Mouse (Mus musculus) C2C12 (cell line): Measurements from ENCODE around the gene Igsf21. TPM values are rescaled to one million over a fixed set of nuclear protein-coding genes. Genes with fewer than 3 reads are reported as not detected.

Source experiments
- H3K27me3 ChIP-seq: one replicate; pipeline ENCODE4 v1.6.1; 2011; ENCODE audit not compliant: control insufficient read depth, insufficient read depth, insufficient read length
- H3K36me3 ChIP-seq: one replicate; pipeline ENCODE4 v1.6.1; 2011; ENCODE audit not compliant: control insufficient read depth, insufficient read depth
- H3K4me3 ChIP-seq: one replicate; pipeline ENCODE4 v1.5.1; 2011; ENCODE audit warnings: mild to moderate bottlenecking, control low read depth; ENCODE audit not compliant: poor library complexity, insufficient read depth, severe bottlenecking
- H3K79me2 ChIP-seq: one replicate; pipeline ENCODE4 v1.6.1; 2011; ENCODE audit not compliant: control insufficient read depth, insufficient read depth
- H3K79me3 ChIP-seq: one replicate; pipeline ENCODE4 v1.6.1; 2011; ENCODE audit warnings: low read depth, control low read depth
- H3ac ChIP-seq: one replicate; pipeline ENCODE3; 2011; ENCODE audit warnings: low read depth; ENCODE audit not compliant: control insufficient read depth, insufficient read length
- CEBPB ChIP-seq: IDR thresholded peaks from one replicate; pipeline ENCODE4 v1.6.1; 2011; ENCODE audit warnings: low read depth, mild to moderate bottlenecking, control low read depth, moderate library complexity
- CTCF ChIP-seq: IDR thresholded peaks from one replicate; pipeline ENCODE4 v1.5.1; 2011; ENCODE audit not compliant: control insufficient read depth, insufficient read depth, insufficient read length
- FOSL1 ChIP-seq: IDR thresholded peaks from one replicate; pipeline ENCODE4 v1.8.0; 2011; ENCODE audit warnings: mild to moderate bottlenecking, low read length; ENCODE audit not compliant: poor library complexity, insufficient read depth, severe bottlenecking
- MAX ChIP-seq: IDR thresholded peaks from one replicate; pipeline ENCODE4 v1.6.1; 2011; ENCODE audit warnings: mild to moderate bottlenecking, control low read depth
- MYOD1 ChIP-seq: IDR thresholded peaks from one replicate; pipeline ENCODE4 v1.6.1; 2011; ENCODE audit warnings: low read depth; ENCODE audit not compliant: control insufficient read depth, insufficient read length
- MYOG ChIP-seq: IDR thresholded peaks from one replicate; pipeline ENCODE4 v1.6.1; 2011; ENCODE audit not compliant: control insufficient read depth, insufficient read length; ENCODE audit errors: extremely low read depth
- USF1 ChIP-seq: IDR thresholded peaks from one replicate; pipeline ENCODE4 v1.6.1; 2011; ENCODE audit warnings: low read depth, mild to moderate bottlenecking, control low read depth, moderate library complexity
- polyA plus RNA-seq: library from polyadenylated mRNA; unstranded; fragments of >200 nt; fragmentation: generic; extraction: Trizol; gene quantifications from one replicate; pipeline ENCODE4 v1.2.1, GENCODE M21; 2012; ENCODE audit warnings: missing spikeins

Igsf21 gene
- polyA plus RNA-seq, 1 experiment = not detected

DNA sequence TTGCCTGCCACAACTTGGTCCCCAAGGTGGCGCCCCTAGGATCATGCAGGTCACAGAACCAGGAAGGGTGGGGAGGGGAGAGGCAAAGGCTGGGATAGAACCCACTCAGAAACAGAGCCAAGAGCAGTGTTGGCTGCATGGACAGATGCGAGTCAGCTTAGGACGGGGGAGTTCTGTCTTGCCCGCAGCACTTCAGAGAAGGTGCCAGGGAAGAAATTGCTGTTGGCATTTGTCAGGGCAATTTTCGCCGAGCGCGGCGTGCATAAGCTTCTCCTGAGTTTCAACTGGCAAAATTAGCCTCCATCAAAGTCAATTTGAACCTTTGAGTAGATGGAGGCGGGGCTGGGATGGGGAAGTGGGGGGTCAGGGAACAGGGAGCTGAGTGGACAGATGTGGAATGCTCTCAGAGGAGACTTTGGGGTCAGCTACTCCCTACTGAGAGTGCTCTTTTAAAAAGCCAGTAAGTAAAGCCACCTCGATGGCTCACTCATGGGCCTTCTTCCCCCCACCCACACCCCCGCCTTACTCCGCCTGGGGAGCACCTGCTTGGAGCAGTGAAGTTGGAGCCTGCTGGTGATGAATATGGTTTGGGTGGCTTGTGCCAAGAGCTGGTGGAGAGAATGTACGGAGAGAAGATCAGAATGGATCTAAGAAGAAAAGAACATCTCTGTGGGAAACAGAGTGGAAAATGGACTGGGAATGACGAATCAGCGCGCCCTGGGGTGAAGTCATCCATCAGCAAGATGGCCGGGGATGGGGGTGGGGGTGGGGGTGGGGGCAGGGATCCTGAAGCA, 12.0 kb downstream of the Igsf21 start:
- H3K4me3 ChIP-seq = no peak overlapping the region
- H3K36me3 ChIP-seq = no peaks in the 10 kb centered on the region
- TF ChIP-seq CTCF (no peak), CEBPB (no peak), MYOG (no peak)
- H3K79me3 ChIP-seq = no peaks in the 10 kb centered on the region
- no peaks in the 10 kb centered on the region for H3K79me2 ChIP-seq
- no peak overlapping the region for H3ac ChIP-seq
- H3K27me3 ChIP-seq = no peaks in the 10 kb centered on the region

DNA sequence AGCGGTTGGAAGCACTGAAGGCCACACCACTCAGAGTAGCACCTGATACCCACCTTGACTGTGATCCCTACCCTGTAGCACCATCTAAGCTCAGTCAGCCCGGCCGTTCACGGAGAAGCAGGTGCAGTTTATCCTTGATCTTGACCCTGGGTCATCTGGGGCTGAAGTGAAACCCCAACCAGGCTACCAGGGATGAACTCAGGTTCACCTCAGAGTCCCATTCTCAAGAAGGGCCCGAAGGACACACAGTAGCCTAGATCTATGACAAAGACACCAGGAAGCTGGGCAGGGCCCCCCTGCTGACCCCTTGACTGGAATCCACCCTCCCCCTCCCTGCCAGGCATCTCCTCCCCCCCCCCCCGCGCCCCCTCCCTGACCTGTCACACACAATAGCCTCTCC, 18.7 kb downstream of the Igsf21 start:
- H3K79me3 ChIP-seq = no peaks in the 10 kb centered on the region
- H3K79me2 ChIP-seq = no peaks in the 10 kb centered on the region
- TF ChIP-seq USF1 = no peak
- TF ChIP-seq MYOD1 = no peak
- no peak for TF ChIP-seq MAX
- no peak for TF ChIP-seq CTCF
- no peak for TF ChIP-seq CEBPB
- peaks cover 26% of the 10 kb centered on the region for H3K27me3 ChIP-seq
- no peak overlapping the region for H3ac ChIP-seq
- H3K36me3 ChIP-seq = no peaks in the 10 kb centered on the region
- no peak overlapping the region for H3K4me3 ChIP-seq

DNA sequence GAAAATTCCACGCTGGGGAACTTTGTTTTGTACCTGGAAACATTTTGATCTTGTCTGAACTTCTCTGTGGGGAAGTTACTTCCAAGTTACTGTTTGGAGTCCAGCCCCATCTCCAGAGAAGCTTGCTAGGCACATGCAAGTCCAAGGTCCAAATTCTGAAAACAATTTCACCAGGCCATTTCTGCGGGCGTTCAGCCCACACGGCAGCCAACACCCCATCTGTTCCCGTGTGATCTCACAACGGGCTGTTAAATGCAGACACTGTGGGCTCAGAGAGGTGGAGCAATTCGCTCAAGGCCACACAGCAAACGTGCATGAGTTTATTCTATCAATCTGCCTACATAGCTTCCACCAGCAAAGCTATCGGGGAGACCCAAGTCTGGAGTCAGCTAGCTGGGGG, 21.4 kb downstream of the Igsf21 start:
- no peak overlapping the region for H3K4me3 ChIP-seq
- peaks cover 39% of the 10 kb centered on the region for H3K27me3 ChIP-seq
- TF ChIP-seq USF1 = no peak
- no peak overlapping the region for H3ac ChIP-seq
- no peaks in the 10 kb centered on the region for H3K79me2 ChIP-seq
- no peaks in the 10 kb centered on the region for H3K36me3 ChIP-seq
- H3K79me3 ChIP-seq = no peaks in the 10 kb centered on the region

DNA sequence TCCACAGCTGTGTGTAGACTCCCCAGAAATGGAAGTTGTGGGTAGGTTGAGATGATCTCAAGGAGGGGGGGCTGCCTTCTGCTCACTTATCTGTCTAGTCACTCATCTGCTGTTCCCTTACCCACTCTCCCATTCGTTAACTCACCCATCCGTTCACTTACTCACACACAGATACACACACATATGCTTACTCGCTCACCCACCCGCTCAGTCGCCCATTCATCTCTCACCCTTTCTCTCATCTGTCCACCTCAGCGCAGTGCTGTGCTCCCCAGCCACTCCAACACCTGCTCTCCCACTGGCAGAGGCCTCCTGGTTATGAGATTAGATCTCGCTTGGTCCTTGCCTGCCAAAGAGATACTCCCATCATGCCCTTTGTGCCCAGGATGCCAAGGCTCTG, 22.1 kb downstream of the Igsf21 start:
- H3K36me3 ChIP-seq = no peaks in the 10 kb centered on the region
- H3K27me3 ChIP-seq = peaks cover 39% of the 10 kb centered on the region
- no peak for TF ChIP-seq CTCF
- TF ChIP-seq MYOG = no peak
- TF ChIP-seq MAX = no peak
- TF ChIP-seq CEBPB = no peak
- no peak for TF ChIP-seq MYOD1
- no peak for TF ChIP-seq FOSL1
- TF ChIP-seq USF1 = no peak
- no peaks in the 10 kb centered on the region for H3K79me3 ChIP-seq
- no peak overlapping the region for H3K4me3 ChIP-seq
- H3K79me2 ChIP-seq = no peaks in the 10 kb centered on the region
- H3ac ChIP-seq = no peak overlapping the region

DNA sequence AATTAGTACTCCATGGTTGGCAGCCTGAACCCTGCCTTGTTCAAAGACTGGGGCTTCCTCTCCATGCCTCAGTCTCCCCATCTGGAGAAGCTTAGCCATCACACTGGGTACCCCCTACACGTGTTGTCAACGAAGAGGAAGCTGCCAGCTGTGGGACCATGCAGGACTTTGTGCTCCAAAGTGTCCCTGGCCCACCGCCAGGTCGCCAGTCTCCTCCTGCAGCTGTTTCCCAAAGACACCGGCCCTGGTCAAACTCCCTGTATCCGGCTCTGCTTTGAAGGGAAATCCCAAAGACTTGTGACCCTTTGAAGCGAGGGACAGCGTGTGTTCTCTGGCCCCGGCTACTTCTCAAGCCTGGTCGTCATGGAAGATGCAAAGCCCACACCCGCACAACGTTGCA, 23.5 kb downstream of the Igsf21 start:
- Histone ChIP-seq H3K27me3 (peaks cover 39% of the 10 kb centered on the region), H3ac (no peak overlapping the region), H3K79me3 (no peaks in the 10 kb centered on the region), H3K79me2 (no peaks in the 10 kb centered on the region), H3K4me3 (no peak overlapping the region), H3K36me3 (no peaks in the 10 kb centered on the region)
- TF ChIP-seq MYOG (no peak), CEBPB (no peak), USF1 (no peak), MYOD1 (no peak), CTCF (no peak), MAX (no peak), FOSL1 (no peak)

DNA sequence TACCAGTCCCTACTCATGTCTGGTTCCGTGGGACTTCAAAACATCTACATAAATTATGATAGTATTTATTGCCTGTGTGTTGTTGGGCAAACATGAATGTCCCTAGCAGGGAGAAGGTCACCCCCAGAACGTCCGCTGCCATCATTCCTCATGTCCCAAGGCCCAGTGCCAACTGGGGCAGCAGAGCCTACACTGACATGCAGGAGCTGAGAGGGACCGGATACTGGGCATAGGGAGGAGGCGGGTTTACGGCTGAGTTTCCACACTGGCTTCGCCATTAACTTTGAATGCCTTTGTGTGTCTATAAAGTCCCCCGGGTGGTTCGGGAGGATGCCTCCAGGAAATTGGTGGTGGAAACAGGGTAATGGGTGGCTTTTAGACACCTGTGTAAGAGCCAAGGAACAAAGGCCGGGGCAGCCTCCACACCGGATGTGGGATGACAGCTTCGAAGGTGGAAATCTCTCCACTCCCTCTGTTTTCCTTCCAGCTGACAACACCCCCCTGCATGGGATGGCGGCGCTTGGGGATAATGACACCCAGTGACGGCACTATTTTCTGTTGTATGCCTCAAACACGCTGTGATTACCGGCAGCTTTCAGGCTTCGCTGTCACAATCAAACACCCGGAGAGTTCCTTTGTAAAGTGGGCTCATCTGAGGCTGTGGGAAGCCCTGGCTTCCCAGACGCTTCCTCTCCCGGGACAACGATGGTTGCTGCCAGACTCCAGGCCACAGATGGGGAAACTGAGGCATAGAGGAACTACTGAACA, 26.1 kb downstream of the Igsf21 start:
- Histone ChIP-seq H3K36me3 (no peaks in the 10 kb centered on the region), H3ac (no peak overlapping the region), H3K4me3 (no peak overlapping the region), H3K79me3 (no peaks in the 10 kb centered on the region), H3K79me2 (no peaks in the 10 kb centered on the region), H3K27me3 (peaks cover 31% of the 10 kb centered on the region)
- TF ChIP-seq MAX = no peak
- no peak for TF ChIP-seq MYOG
- no peak for TF ChIP-seq CEBPB
- no peak for TF ChIP-seq CTCF
- no peak for TF ChIP-seq FOSL1
- TF ChIP-seq USF1 = no peak
- no peak for TF ChIP-seq MYOD1
